Mouse (Mus musculus) fat pad, adult 2 months (tissue): ENCODE results near the gene Lgr5.

Experiments used
- DNase-seq: peaks from one replicate; pipeline ENCODE4 v3.0.0-alpha.2; 2011; ENCODE audit warnings: low read depth, low spot score; ENCODE audit errors: extremely low read depth

Lgr5 gene

GRCm38 (mm10) chr10:115571317-115571716 is 16.3 kb downstream of the Lgr5 start:
- DNase-seq, result no peak

DNA sequence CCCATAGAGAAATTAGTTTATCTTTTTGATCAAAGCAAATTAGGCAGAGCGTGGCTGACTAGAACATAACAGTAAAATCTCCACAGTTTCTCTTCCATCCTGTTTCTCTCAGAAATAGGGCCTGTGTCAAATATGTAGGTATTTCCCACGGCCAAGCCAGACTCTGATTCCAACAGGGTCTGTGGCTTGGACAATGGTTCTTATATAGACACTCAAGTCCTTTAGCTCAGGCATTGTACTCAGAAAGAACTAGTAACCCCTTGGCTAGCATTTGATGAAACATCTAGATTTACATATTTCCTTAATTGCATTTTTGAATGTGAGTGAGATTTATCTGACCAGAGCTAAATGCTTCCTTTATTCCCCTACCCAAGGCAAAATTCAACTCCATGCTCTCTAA is 17.0 kb downstream of the Lgr5 start:
- no peak for DNase-seq

GRCm38 (mm10) chr10:115569712-115570491 is 17.7 kb downstream of the Lgr5 start, which contains the start of gene A930009A15Rik:
A930009A15Rik (plus strand) TSS chr10:115569986.
- DNase-seq, result no peak

GRCm38 (mm10) chr10:115563961-115564360 is 23.6 kb downstream of the Lgr5 start:
- DNase-seq, result no peak

DNA sequence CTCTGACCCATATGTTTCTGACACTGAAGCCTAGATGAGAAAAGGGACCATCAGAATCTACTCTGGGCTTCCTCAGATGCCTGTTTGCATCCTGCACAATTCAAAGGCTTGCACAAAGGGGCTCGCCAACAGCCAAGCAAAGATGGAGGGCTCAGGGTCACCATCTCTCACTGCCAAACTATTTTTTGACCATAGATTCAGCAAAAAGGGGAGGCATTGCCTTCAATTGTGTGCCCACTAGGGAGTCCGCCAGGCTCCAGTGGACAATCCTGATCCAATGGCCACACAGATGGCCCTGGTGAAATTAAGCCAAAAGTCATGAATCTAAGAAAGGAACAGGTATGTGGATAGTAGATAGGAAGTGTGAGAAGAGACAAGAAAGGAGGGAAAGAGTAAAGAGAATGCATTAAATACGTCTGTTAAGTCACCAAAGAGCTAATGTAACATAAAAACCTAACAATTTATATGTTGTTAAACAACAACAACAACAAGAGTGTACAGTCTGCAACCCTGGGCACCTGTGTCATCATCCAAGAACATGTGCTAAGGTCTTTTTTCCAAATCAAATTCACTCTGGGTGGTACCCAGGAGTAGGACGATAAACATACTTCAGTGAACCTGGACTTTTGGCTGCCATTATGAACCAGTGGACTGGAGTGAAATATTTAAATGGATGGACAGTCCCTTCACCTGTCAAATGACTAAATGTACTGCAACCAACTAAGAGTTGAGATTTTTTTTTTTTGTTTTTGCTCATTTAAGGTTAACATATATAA is 24.5 kb downstream of the Lgr5 start:
- DNase-seq, result no peak

- no peak for DNase-seq
Observed at GRCm38 (mm10) chr10:115561136-115561880, 26.3 kb downstream of the Lgr5 start.

DNA sequence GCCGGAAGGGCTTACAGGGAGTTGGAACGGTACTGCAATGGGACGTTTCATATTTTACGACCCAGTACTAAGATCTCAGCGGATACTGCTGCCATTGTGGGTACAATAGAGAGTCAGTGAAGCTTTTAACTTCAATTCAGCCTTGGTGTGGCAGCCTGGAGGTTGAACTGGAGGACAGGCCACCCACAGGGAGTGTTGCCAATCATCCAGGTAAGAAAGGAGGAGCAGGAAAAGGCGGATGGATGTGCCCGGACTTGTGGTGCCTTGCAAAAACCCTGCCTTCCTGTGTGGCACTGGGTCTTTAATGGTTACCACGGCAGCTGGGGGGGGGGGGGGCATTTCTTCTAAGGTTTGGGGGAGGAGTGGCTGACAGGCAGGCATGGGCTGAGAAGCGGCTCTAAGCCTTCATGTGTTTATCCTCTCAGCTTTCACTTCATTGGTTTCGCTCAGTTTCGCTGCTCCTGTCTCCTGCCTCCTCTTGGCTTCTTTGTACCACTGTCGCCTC is 30.8 kb downstream of the Lgr5 start:
- no peak for DNase-seq

DNA sequence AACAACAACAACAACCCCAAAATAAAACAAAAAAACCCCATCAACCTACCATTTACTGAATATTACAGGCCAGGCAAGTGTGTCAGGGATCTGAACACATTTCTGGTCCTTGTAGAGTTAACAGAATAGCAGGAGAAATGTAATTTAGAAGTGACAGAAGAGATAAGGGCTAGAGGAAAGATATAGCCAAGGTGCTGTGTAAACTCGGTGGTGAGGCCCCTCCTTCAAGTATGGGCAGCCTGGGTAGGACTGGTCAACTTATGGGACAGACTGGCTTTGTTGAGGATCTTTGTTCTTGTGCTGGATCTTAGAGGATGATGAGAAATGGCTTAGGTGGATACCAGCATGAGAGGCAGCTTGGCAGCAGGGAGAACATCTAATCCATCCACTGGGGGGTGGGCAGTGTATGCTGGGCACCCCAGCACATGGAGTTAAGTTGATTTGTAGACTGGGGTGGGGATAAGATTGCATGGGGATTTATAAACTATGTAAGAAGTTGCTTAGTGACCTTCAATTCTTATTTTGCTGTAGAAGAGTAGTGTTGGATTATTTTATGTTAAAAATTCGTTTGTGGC is 32.3 kb downstream of the Lgr5 start:
- DNase-seq, result no peak

GRCm38 (mm10) chr10:115553352-115554113 is 34.0 kb downstream of the Lgr5 start:
- no peak for DNase-seq

GRCm38 (mm10) chr10:115551069-115551468 is 36.5 kb downstream of the Lgr5 start:
- no peak for DNase-seq

DNA sequence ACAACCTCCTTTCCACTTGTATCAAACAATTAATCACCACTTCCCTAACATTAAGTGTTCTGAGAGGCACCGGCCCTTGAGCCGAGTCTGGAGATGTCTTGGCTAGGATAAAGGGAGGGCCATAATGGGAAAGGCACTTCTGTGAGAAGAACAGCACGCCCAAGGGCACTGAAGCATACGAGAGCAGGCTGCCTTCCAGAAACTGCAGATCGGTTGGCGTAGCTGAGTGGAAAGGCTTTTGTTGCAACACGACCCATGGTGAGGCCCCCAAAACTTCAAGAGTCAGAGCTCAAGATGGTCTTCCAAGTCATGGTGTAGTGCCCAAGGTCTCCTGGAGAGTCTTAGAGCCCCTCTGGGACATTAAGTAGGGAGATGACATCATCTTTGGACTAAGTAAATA is 37.3 kb downstream of the Lgr5 start:
- no peak for DNase-seq

- peak; percentile 58 for DNase-seq
Observed at GRCm38 (mm10) chr10:115542917-115543316, 44.7 kb downstream of the Lgr5 start.

GRCm38 (mm10) chr10:115530746-115531145 is 56.8 kb downstream of the Lgr5 start:
- DNase-seq, result no peak

GRCm38 (mm10) chr10:115529768-115530167 is 57.8 kb downstream of the Lgr5 start:
- no peak for DNase-seq

DNA sequence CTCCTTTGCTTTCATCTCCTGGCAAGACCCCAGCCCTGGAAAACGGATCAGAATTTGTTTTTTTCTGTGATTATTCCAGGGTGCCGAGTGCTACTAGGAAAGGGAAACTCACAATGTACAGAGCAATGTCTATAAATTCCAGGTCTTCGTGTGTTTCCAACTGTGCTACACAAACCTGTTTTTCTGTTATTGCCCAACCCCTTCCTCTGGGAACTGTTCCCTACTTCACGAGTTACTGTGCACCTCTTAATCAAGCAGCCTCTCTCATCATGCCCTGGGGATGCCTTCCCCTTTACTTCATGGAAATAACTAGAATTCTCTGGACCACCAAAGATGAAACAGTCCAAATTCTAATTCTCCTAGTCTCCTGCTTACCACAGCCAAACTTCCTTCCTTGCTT is 58.7 kb downstream of the Lgr5 start:
- peak; percentile 70 for DNase-seq

GRCm38 (mm10) chr10:115521081-115521451 is 66.5 kb downstream of the Lgr5 start:
- DNase-seq, result no peak

- no peak for DNase-seq
Observed at GRCm38 (mm10) chr10:115520200-115521080, 67.1 kb downstream of the Lgr5 start.

DNA sequence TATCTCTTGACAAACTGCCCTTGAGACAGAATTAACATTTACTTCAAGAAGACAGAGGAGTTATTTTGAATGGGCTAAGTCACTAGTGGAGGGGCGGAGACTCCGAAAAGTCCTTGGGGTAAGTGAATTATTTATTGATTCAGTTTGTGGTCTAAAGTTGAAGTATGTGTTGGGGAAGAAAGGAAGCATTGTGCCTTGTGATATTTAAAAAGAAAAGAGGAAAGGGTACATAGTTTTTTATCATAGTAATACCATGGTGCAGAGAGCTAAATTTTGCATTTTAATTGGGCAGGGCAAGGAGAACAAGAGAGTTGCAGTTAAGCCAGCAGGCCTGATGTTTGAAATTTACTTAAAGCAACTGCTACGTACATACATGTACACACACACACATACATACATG is 68.7 kb downstream of the Lgr5 start:
- no peak for DNase-seq

- no peak for DNase-seq
Observed at GRCm38 (mm10) chr10:115515503-115515902, 72.1 kb downstream of the Lgr5 start.
